Mouse (Mus musculus): ENCODE results near the gene Oasl1.
"Not testable (repeated sequence)": the region's sequence is repeated elsewhere in the genome, so short reads cannot be mapped to it uniquely, and the experiment has no call there.

Gene Oasl1

DNA sequence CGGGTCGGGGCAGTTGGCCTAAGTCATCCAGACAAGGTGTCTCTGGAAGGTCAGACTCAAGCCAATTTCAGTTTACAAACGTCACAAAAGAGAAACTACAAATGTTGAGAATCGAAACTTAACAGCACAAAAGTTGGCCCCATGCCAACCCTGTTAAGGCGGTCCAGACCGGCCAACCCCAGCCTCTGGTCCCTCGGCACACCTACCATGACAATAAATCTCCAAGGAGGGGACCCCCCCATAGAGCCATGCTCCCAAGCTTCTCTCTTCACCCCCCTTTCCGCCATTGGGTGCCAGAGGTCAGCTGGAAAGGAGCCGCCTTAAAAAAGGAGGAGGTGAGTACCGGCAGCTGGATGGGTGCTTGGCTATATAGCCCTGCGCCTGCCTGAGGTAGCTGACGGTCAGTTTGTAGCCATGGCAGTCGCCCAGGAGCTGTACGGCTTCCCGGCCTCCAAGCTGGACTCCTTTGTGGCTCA lies at the start of gene Oasl1:
Oasl1 (plus strand) TSS at position 243 of the 476 bp plus-strand sequence.
- DNase-seq (ENCODE audit: low read depth, low spot score) = no peak

GRCm38 (mm10) chr5:114875858-114876257 lies 47.2 kb upstream of the Oasl1 start:
- DNase-seq (ENCODE audit: low read depth, low spot score) = no peak

GRCm38 (mm10) chr5:114876331-114876730 lies 46.7 kb upstream of the Oasl1 start:
- DNase-seq (ENCODE audit: low read depth, low spot score) = no peak

GRCm38 (mm10) chr5:114877487-114877886 lies 45.6 kb upstream of the Oasl1 start:
- DNase-seq (ENCODE audit: low read depth, low spot score) = no peak

- no peak for DNase-seq (ENCODE audit: low read depth, low spot score)
Measured at GRCm38 (mm10) chr5:114879399-114879798, 43.6 kb upstream of the Oasl1 start.

GRCm38 (mm10) chr5:114882319-114882718 lies 40.7 kb upstream of the Oasl1 start:
- not testable (repeated sequence) for DNase-seq (ENCODE audit: low read depth, low spot score)

DNA sequence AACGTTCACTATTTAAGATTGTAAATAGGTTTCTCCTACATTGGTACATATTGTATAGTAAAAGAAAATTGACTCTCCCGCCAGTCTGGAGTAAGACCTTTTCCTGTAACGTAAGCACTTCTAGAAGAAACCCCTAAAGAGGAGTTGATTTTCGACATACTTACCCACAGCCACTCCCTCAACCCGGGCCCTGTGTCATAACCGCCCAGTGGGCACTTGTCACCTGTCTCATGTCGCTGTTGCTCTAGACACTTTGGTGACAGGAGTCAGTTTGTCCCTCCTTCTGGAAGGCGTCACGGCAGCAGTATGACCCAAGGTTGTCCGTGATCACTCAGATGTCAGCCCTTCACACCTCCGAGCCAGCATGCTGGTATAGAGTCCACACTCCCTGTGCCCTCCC lies 40.0 kb upstream of the Oasl1 start:
- no peak for DNase-seq (ENCODE audit: low read depth, low spot score)

DNA sequence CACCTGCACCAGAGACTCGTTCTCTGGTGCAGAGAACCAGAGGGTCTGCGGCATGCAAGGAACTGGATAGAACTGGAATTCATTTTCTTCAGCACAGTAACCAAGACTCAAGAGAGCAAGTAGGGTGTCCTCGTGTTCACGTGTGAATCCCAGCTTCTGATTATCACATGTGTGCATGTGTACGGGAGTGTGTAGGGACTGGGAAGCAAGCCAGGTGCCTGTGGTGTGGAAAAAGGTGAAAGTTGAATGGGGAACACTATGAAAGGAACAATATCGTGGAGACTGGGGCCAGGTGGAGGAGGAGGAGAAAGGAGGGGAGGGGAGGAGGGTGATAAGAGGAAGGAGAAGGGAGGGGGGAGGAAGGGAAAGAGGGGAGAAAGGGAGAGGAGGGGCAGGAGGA lies 36.2 kb upstream of the Oasl1 start:
- DNase-seq (ENCODE audit: low read depth, low spot score) = no peak

- no peak for DNase-seq (ENCODE audit: low read depth, low spot score)
Measured at GRCm38 (mm10) chr5:114888995-114889394, 34.0 kb upstream of the Oasl1 start.

DNA sequence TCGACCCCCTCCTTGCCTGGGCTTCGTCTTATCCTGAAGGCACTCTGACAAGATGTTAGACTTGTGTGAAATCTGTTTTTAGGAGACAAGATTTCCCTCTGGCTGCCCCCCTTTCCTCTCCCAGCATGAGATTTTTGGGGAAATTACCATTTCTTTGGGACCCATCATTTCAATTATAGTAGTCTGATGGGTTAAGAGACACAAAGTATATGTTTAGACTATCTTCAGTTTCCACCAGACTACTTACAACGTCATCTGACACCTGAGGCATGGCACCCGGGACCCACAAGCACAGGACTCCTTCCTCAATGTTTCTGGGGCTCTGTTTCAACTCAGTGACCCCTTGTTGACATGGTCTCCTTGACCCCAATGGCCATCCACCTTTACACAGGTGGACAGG lies 27.5 kb upstream of the Oasl1 start:
- DNase-seq (ENCODE audit: low read depth, low spot score) = no peak

DNA sequence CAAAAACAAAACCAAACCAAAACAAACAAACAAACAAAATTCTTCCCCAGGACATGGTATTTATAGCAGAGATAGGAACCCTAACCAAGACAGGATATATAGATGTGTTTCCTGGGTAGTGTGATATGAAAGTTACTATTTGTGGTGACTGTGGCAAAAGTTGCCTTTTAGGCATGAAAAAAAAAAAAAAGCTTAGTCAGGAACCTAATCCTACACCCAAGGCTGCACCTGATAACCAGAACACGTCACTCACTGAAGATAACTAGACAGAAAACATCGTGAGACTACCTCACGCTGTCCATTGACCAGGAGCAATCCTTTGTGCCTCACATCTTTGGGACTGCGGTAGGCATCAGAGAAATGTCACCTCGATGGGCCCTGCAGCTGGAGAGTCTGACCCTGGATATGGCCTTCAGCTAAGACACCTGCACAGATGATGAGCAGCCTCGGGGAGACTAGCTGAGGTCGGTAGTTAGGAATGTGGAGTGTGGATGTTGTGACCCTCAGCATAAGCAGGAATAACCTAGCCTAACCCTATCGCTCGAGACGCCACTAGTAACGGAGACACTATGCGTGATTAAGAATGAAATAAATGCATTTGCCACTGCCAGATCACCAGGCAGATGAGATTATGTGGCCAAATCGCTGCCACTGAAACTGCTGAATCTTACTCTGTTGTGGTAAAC lies 26.2 kb upstream of the Oasl1 start, which contains the start of gene Oasl2:
Oasl2 (plus strand) TSS at position 249 of the 686 bp plus-strand sequence.
- no peak for DNase-seq (ENCODE audit: low read depth, low spot score)

DNA sequence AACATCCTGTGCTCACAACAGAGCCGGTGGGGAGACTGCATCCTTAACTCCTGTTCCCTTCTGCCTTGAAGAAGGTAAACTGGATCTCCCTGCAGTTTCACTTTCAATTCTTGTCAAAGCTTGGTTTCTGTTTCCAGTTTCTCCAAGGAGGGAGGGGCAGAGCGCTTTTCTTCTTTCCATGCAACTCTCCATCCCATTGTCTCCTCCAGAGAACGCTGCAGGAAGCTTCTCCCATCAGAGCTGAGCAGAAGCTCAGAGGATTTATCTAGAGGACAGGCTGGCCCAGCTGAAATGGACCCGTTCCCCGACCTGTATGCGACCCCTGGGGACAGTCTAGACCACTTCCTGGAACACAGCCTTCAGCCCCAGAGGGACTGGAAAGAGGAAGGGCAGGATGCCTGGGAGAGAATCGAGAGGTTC lies 25.7 kb upstream of the Oasl1 start:
- DNase-seq (ENCODE audit: low read depth, low spot score) = no peak

DNA sequence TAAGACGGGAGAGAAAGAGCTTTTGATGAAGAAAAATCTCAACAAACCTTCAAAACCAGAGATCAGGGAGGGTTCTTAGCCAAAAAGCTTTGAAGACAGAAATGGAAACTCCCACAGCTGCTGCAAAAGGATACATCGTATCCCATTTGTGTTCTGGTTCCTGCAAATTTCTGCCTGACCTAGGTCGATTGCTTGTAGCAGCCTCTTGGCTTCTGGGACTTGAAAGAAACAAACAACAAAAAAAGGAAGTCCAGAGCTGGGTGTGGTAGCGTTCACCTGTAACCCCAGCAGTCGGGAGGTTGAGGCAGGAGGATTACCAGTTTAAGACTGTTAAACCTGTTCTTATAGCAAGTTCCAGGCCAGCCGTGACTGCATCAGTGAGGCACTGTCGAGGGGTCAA lies 24.2 kb upstream of the Oasl1 start:
- DNase-seq (ENCODE audit: low read depth, low spot score) = no peak

- no peak for DNase-seq (ENCODE audit: low read depth, low spot score)
Measured at GRCm38 (mm10) chr5:114902413-114902812, 20.6 kb upstream of the Oasl1 start.

GRCm38 (mm10) chr5:114908598-114909305 lies 14.3 kb upstream of the Oasl1 start:
- no peak for DNase-seq (ENCODE audit: low read depth, low spot score)

DNA sequence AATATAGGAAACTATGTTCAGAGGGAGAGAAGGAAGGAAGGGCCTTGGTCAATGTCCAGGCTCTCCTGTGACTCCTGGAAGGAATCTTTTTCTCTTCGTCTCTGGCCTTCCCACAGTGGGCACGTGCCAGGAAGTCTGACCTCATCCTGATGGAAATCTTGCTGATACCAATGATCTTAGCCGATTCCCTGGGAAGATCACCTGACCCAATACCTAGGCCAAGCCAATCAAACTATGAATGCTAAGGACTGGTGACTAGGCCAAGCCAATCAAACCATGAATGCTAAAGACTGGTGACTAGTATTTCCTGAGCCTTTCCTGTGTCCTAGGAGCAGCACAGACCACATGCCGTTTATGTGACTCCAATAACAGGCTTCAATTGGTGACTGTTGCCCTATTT lies 9.4 kb upstream of the Oasl1 start:
- no peak for DNase-seq (ENCODE audit: low read depth, low spot score)

GRCm38 (mm10) chr5:114914855-114915254 lies 8.2 kb upstream of the Oasl1 start:
- no peak for DNase-seq (ENCODE audit: low read depth, low spot score)

- no peak for DNase-seq (ENCODE audit: low read depth, low spot score)
Measured at GRCm38 (mm10) chr5:114915854-114916253, 7.2 kb upstream of the Oasl1 start.

DNA sequence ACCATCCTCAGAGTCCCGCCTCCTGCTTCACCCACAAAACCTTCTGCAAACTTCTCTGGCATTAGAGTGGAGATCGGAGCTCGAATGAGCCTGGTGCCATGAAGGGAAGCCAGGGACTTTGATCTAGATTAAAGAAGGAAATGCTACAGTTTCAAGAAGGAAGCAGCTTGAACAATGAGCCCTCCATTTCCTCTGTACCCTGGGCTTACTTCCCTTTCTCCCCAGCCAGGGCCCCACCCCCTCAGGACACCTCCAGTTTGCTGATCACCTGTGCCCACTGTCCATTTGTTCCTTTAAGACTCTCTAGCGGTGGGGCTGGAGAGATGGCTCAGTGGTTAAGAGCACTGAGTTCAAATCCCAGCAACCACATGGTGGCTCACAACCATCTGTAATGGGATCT lies 6.3 kb upstream of the Oasl1 start:
- no peak for DNase-seq (ENCODE audit: low read depth, low spot score)

DNA sequence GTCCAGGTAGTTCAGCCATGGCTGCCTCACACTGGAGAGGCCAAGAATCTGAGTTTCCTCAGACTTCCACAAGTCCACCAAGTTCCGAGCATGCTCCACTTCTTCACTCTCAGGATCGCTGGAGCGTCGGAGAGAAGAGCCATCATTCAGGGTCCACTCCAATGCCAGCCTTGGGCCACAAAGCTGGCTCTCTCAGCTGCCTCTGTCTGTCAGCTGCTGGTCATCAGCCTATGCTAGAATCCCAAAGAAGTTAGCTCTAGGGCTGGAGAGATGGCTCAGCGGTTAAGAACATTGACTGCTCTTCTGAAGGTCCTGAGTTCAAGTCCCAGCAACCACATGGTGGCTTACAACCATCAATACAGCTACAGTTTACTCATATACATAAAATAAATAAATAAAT lies 5.7 kb upstream of the Oasl1 start:
- DNase-seq (ENCODE audit: low read depth, low spot score) = not testable (repeated sequence)

GRCm38 (mm10) chr5:114921551-114922365 lies 1.3 kb upstream of the Oasl1 start:
- no peak for DNase-seq (ENCODE audit: low read depth, low spot score)

GRCm38 (mm10) chr5:114922366-114922731 lies 691 bp upstream of the Oasl1 start:
- DNase-seq (ENCODE audit: low read depth, low spot score) = peak; percentile 19

Measured in c-Kit-negative CD71-positive TER-119-positive erythroid progenitor cells, embryonic 14.5 days (primary cell).